Mouse (Mus musculus) gastrocnemius, postnatal 10 days (tissue): ENCODE results near the gene Hmcn2. TPM values are rescaled to one million over a fixed set of nuclear protein-coding genes. Genes with fewer than 3 reads are reported as not detected.

Source experiments
- DNase-seq: peaks from one replicate; pipeline ENCODE4 v3.0.0; 2021; ENCODE audit warnings: mixed read lengths
- long read RNA-seq, 2 experiments: library from polyadenylated mRNA; stranded (forward); transcript quantifications; one replicate each; pipeline ENCODE4 v2.0.0; 2021
- total RNA-seq, 2 experiments: library from RNA; stranded (reverse); gene quantifications; 2 replicates each; pipeline ENCODE4 v1.2.3; 2021

Gene Hmcn2
- total RNA-seq = 10 to 100 TPM; 38.8 to 50.5 TPM
- long read RNA-seq, experiment 1, partial matches to known transcripts = 30 of 35 reads
- long read RNA-seq, experiment 1, other reads (novel, unspliced or antisense) = 5 of 35 reads
- long read RNA-seq, experiment 2, partial matches to known transcripts = 16 of 19 reads
- long read RNA-seq, experiment 2, other reads (novel, unspliced or antisense) = 3 of 19 reads

GRCm38 (mm10) chr2:31314007-31314465 is at the start of gene Hmcn2:
TSS of gene Hmcn2 (plus strand) at chr2:31314415.
- peak; percentile 63 for DNase-seq

- no peak for DNase-seq
Observed at GRCm38 (mm10) chr2:31267447-31267846, 46.8 kb upstream of the Hmcn2 start.

- no peak for DNase-seq
Observed at GRCm38 (mm10) chr2:31268631-31269030, 45.6 kb upstream of the Hmcn2 start.

- no peak for DNase-seq
Observed at GRCm38 (mm10) chr2:31269188-31269587, 45.0 kb upstream of the Hmcn2 start.

- DNase-seq = no peak
Observed at GRCm38 (mm10) chr2:31269847-31270246, 44.4 kb upstream of the Hmcn2 start.

GRCm38 (mm10) chr2:31270470-31270869 is 43.7 kb upstream of the Hmcn2 start:
- DNase-seq = no peak

- no peak for DNase-seq
Observed at GRCm38 (mm10) chr2:31271071-31271470, 43.1 kb upstream of the Hmcn2 start.

- no peak for DNase-seq
Observed at GRCm38 (mm10) chr2:31274993-31275392, 39.2 kb upstream of the Hmcn2 start.

GRCm38 (mm10) chr2:31277810-31278209 is 36.4 kb upstream of the Hmcn2 start:
- no peak for DNase-seq

- no peak for DNase-seq
Observed at GRCm38 (mm10) chr2:31278483-31278882, 35.7 kb upstream of the Hmcn2 start.

GRCm38 (mm10) chr2:31281138-31281537 is 33.1 kb upstream of the Hmcn2 start:
- DNase-seq = no peak

- no peak for DNase-seq
Observed at GRCm38 (mm10) chr2:31282266-31282665, 31.9 kb upstream of the Hmcn2 start.

GRCm38 (mm10) chr2:31282880-31283279 is 31.3 kb upstream of the Hmcn2 start:
- DNase-seq = no peak

GRCm38 (mm10) chr2:31284531-31284930 is 29.7 kb upstream of the Hmcn2 start:
- DNase-seq = no peak

GRCm38 (mm10) chr2:31291421-31291820 is 22.8 kb upstream of the Hmcn2 start:
- DNase-seq = peak; percentile 77

GRCm38 (mm10) chr2:31294985-31295384 is 19.2 kb upstream of the Hmcn2 start:
- DNase-seq = peak; percentile 85

- no peak for DNase-seq
Observed at GRCm38 (mm10) chr2:31296395-31296794, 17.8 kb upstream of the Hmcn2 start.

GRCm38 (mm10) chr2:31297602-31298268 is 16.5 kb upstream of the Hmcn2 start:
- peak; percentile 37 for DNase-seq

- no peak for DNase-seq
Observed at GRCm38 (mm10) chr2:31298814-31299213, 15.4 kb upstream of the Hmcn2 start.

GRCm38 (mm10) chr2:31299266-31299665 is 14.9 kb upstream of the Hmcn2 start:
- no peak for DNase-seq

- DNase-seq = no peak
Observed at GRCm38 (mm10) chr2:31299996-31300395, 14.2 kb upstream of the Hmcn2 start.

- DNase-seq = no peak
Observed at GRCm38 (mm10) chr2:31303177-31303576, 11.0 kb upstream of the Hmcn2 start.

- no peak for DNase-seq
Observed at GRCm38 (mm10) chr2:31304191-31304590, 10.0 kb upstream of the Hmcn2 start.
